Mouse (Mus musculus): ENCODE measurements around the gene Wnk3. TPM values are rescaled to one million over a fixed set of nuclear protein-coding genes. Genes with fewer than 3 reads are reported as not detected.
"Not testable (repeated sequence)": the region's sequence is repeated elsewhere in the genome, so short reads cannot be mapped to it uniquely, and the experiment has no call there.

Gene Wnk3
- under 1 TPM in 2 of 3 experiments, not detected in 1; 0.23 to 0.38 TPM for polyA plus RNA-seq (2017; shearing (Covaris generic))

DNA sequence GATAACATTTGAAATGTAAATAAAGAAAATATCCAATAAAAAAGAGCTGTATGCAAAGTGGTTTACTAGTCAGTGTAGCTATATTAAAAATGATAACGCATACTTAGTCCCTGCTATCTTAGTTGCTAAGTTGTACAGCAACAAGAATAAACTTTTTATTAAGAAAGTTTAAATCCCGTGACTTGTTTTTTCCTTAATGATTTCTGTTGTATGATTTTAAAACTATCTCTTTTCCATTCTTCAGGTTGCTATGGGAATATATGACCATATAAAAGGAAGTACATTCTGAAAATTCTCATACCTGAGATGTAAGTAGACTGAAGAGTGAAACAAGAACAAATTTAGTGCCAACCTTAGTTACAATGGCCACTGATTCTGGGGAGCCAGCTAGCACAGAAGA is at the start of gene Wnk3:
Gene Wnk3 (plus strand): TSS at position 301 of the 400 bp plus-strand sequence.
- no peak for ATAC-seq

DNA sequence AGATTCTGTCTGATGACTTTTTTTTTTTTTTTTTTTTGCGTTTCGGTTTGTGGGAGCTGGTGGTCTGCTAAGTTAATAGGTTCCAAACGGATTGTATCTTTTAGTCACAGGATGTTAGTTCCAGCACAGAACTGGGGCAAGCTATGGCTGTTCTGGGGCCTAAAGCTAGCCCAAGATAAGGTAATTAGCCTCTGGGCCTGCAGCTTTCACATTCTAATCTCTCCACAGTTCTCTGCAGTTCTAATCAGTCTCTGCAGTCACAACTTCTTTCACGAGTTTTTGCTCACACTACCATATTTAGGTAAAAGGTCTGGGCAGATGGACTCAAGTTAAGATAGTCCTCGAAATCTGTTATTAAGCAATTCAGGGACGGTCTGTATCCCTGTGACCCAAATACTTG is 39.5 kb upstream of the Wnk3 start:
- ATAC-seq = no peak

DNA sequence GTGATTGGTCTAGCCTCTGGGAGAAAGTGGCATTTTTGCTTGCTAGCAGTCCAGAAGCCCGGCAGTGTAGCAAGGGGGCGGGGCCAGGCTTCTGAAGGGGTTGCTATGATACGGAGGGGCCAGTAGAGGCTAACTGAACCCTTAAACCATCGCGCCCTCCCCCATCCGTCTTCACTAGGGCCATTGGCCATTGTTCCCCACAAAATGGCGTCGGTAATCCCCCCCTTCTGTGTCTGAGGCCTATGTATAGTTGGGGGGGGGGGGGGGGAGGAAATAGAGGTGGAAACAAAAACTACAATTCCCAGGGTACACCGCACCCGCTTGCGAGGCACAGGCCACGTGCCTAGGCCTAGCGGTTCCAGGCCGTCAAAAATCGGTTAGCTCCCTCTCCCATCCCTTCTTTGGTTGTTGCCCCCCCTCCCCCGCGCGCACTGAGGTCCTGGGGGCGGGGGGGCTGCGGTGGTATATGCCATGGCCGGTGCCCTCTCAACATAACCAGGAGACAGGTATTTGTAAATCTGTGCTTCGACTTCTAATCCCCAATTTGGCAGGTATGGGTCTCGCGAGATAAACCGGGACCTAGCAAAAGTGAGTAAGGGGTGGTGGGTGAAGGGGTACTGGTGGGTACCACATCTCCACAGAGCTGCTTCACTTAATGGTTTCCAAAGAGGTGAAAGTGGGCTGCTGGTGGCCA is 29.3 kb upstream of the Wnk3 start:
- no peak for ATAC-seq

DNA sequence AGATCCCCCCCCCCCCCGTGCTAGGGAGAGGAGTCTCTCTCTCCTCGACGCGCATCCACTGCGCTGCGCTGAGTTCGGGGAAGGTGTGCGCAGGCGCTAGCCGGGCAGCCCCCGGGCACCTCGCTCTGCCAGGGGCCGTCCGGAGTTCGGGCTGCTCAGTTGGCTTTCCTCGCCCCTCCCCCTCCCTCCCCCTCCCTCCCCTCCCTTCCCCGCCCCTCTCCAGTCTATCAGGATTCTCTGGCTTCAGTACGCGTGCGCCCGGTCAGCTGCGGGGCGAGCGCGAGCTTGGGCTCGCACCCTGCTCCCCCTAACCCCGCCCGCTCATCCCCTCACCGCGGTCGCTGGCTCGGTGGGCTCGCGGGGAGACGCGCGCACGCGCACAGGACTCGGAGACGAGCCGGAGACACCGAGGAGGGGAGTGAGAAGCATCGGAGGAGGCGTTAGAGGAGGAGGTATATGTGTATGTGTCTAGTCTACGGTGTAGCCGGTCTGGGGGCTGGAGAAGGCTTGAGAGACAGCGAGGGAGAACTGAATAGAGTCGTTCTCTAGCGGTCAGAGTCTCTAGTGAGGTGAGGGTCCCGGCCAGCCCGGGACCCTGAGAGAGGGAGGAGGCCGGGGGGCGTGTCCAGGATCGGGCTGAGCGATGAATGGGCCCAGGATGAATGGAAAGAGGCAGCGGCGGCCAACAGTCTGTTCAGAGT is 28.5 kb upstream of the Wnk3 start:
- ATAC-seq = no peak

DNA sequence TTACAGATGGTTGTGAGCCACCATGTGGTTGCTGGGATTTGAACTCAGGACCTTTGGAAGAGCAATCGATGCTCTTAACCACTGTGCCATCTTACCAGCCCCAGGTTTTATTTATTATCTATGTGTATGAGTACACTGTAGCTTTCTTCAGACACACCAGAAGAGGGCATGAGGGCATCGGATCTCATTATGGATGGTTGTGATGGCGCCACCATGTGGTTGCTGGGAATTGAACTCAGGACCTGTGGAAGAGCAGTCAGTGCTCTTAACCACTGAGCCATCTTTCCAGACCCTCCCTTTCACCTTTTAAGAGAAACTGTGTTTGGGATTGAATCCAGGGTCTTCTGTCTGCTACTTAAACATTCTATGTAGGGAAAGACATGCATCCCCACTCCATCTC is 24.7 kb upstream of the Wnk3 start:
- ATAC-seq = not testable (repeated sequence)

DNA sequence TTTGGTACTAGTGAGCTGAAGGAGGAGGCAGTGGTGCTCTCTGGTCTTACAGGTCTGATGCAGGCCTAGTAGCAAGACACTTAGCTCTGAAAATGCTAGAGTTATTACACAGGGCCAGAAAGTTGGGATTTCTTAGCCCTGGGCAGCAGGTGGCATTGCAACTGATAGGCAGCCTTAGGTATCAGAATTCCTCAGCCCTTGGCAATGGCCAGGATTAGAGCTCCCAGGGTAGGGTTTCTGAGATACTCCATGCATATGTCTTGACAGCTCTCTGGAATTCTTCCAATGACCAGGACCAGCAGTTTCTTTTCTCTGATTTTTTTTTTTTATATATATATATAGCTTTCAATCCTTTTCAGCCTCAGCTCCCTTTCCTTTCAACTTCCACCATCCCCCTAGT is 100.5 kb downstream of the Wnk3 start:
- ATAC-seq = no peak

DNA sequence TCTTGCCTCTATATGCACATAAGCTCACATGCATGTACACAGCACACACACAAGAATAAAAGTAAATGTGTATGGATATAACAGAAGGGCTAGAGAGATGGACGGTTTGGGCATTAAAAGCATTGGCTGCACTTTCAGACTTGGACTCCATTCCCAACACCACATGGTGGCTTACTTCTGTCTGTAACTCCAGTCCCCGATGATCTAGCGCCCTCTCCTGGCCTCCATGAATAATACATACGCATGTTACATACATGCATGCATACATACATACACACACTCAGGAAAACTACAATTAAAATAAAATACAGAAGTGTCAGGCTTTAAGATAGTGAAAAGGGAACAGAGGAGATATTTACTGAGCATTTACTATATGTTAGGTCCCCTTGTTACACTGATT is 115.9 kb downstream of the Wnk3 start:
- ATAC-seq = no peak

DNA sequence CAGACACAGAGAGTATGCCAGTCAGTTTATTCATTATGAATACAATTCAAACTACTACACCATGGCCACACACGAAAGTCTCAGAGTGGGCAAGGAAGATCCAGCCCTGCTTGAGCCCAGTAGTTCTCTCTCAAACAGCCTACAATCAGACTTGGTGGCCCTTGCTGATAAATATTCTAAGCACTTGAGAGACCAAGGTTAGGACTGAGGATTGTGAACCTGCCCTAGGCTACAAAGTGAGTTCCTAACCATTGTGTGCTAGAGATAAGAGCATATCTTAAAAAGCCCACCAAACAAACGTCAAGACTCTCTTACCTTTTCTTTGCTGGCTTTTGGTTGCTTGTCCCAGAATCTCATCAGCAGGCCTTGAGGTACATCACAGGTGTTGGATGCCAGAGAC is 135.7 kb downstream of the Wnk3 start:
- no peak for ATAC-seq

DNA sequence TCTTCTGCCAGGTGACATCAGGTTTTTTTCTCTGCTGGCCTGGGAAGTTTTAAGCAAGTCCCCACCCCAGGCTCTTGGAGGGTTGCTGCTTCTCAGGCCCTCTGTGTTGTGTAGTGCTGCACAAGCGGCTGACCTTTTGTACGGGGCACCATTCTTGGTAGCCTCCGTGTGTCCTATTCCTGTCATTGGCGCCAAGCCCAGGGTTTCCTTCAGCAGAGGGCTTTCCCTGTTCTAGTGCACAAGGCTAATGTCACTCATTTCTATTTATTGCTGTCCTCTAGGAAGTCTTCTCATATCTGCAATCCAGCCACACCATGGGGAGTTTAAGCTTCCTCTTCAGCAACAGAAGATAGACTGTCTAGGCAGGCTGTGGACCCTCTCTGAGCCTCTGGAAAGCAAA is 139.9 kb downstream of the Wnk3 start:
- no peak for ATAC-seq

DNA sequence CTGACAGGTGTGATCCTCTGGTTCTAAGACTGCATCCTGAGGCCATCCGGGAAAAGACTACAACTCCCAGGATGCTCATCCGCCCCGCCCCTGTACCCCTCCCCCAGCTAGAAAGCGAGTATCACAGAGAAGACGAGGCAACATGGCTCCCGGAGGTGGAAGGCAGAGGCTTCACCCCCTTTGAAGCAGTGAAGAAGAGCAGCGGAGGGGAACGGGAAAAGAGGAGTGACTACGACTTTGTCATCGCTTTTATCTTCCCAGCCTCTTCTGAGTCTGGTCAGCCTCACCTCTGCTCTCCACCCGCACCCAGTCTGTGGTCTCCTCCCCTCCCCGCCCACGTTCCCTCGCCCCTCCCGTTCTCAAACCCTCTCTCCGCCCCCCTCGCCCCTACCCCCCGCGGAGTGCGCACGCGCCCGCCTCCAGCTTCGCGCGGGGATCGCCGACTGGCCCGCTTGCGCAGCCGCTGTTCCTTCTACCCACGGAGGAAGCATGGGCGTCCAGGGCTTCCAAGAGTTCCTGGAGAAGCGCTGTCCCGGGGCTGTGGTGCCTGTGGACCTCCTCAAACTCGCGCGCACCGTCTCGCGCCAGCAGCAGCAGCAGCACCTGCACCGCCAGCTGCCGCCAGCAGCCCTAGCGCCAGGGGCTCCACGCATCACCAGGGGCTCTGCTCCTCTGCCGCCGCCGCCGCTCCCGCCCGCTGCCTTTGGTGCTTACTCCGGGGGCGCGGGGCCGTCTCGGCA is 146.1 kb downstream of the Wnk3 start, which contains the start of gene Fam120c:
Gene Fam120c (plus strand): TSS at position 415 of the 740 bp plus-strand sequence.
- ATAC-seq = peak; percentile 79

DNA sequence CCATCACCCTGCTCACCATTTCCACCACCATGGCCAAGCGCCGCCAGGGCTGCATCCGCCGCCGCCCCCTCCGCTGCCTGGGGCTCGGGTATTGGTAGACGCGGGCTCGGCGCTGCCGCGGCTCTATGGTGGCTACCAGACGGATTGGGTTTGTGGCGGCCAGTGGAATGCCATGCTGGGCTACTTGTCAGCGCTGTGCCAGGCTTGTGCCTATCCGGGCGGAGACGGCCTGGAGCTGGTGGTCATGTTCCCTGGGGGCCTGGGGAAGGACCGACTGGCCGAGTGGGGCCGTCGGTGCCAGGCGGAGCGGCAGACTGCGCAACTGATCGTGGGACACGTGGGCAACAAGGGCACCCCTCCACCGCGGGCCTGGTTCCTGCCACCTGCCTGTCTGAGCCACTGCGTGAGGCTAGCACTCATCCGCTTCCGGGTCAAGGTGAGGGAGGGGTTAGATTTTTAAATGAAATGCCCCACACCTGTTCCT is 146.7 kb downstream of the Wnk3 start:
- peak; percentile 67 for ATAC-seq

DNA sequence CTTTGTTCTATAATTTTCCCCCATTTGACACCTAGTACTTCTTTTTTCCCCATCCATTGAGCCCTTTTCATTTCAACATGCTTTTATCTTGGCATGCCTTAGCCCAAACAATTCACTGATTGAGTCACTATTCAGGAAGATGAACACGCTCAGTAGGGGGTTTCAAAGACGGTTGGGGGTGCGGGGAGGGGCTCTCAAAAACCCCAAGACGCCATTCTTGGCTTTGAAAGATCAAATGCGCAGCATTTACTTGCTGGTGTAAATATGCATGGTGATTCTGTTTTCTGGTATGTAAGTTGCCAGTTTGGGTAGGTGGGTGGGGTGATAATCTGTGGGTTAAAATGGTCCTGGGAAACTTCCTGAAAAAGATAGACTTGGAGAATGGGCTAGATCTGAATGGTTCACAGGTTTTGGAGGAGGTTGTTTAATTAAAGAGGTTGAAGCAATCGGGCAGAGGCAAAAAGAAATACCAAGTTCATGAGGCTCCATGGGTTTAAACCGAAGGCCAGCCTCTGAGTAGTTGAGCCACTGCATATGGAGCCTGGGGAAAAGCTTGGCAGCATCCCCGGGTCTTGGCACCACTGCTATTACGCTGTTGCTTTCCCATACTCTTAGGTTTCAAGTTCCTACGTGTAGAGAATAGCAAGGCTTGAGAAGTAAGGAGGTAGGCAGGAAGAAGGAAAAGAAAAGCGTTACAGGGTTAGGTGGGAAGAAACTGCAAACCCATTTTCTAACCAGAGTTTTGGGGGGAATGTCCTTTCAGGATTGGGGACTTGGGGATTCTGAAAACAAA is 147.7 kb downstream of the Wnk3 start:
- ATAC-seq = no peak

DNA sequence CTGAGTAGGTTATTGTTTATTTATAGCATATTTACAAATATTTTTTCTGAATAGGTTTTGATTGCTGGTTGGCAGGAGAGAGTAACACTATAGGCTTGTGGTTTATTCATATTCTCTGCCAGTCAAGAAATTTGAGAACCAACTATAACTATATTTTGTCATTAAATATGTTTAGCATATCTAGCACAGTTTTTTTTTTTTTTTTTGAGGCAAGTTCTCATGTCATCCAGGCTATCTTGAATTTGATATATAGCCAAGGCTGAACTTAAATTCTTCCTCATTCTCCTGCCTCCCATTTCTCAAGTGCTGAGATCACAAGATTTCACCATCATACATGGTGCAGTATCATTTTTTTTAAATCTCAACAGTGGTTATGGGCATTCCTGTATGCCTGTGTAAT is 149.4 kb downstream of the Wnk3 start:
- no peak for ATAC-seq

DNA sequence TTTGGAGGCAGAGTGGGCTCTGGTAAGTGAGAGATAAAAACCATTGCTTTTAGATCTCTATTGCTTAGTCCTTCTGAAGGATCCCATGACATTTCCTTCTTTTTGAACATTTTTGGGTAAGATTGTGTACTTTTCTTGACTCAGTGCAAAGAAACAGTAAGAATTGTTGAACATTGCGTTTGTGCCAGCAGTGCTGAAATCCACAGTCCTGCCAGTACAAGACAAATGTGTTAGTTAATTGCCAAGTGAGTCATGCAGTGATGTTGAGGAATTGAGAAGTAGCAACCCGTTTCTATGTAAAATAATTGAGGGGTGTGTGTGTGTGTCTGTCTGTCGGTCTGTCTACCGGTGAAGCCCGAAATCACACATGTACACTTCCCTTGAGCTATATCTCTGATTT is 151.4 kb downstream of the Wnk3 start:
- ATAC-seq = no peak

Other genes with a start within 250 kb of the Wnk3 start
- 10 to 100 TPM; 24.4 to 27.4 (median 25.1) TPM for gene Gnl3l, start 180.8 kb upstream of the Wnk3 start, polyA plus RNA-seq (2017; shearing (Covaris generic))
- under 1 TPM; 0.19 to 0.36 (median 0.22) TPM for gene Fgd1, start 151.9 kb upstream of the Wnk3 start, polyA plus RNA-seq (2017; shearing (Covaris generic))
- 10 to 100 TPM; 14.9 to 22.5 (median 17.1) TPM for gene Tsr2, start 101.5 kb upstream of the Wnk3 start, polyA plus RNA-seq (2017; shearing (Covaris generic))
- gene Fam120c, start 146.1 kb downstream of the Wnk3 start, polyA plus RNA-seq (2017; shearing (Covaris generic)) = 1 to 10 TPM in 2 of 3 experiments, under 1 TPM in 1; 0.99 to 2.8 (median 1.6) TPM

Data from inflammation-experienced regulatory T-cells, adult 6 months (primary cell).